Mouse (Mus musculus) cortical plate, adult 2 months (tissue): ENCODE results near the gene Cdk5.

Experiments used
- CTCF ChIP-seq: fragments of 200-500 bp; IDR thresholded peaks from 2 replicates; pipeline ENCODE4 v1.5.1; 2011; ENCODE audit warnings: mild to moderate bottlenecking, control low read depth, low read length; ENCODE audit not compliant: insufficient read depth; ENCODE audit errors: extremely low read depth
- POLR2A ChIP-seq: fragments of 200-500 bp; IDR thresholded peaks from 2 replicates; pipeline ENCODE4 v1.6.1; 2011; ENCODE audit warnings: mild to moderate bottlenecking, low read length, control low read depth; ENCODE audit not compliant: insufficient read depth; ENCODE audit errors: extremely low read depth

GRCm38 (mm10) chr5:24445428-24446080, 22.2 kb upstream of the Cdk5 start:
- no peak for TF ChIP-seq CTCF
- no peak for TF ChIP-seq POLR2A
